Mouse (Mus musculus) ES-Bruce4 (cell line): Measurements from ENCODE around the gene Dmwd.

Source experiments
- CTCF ChIP-seq: IDR thresholded peaks from one replicate; pipeline ENCODE4 v1.8.1; 2011; ENCODE audit warnings: low read depth, low read length
- EP300 ChIP-seq: IDR thresholded peaks from 2 replicates; pipeline ENCODE4 v1.6.1; 2011; ENCODE audit warnings: low read depth, low read length; ENCODE audit not compliant: insufficient read depth
- POLR2A ChIP-seq: IDR thresholded peaks from one replicate; pipeline ENCODE4 v1.8.1; 2011; ENCODE audit warnings: low read length; ENCODE audit not compliant: insufficient read depth

- TF ChIP-seq EP300: no peak
- no peak for TF ChIP-seq CTCF
- no peak for TF ChIP-seq POLR2A
Measured at GRCm38 (mm10) chr7:19049252-19049651, 26.8 kb upstream of the Dmwd start.
